Mouse (Mus musculus): ENCODE data around the gene Ccdc63.
"Not testable (repeated sequence)": the region's sequence is repeated elsewhere in the genome, so short reads cannot be mapped to it uniquely, and the experiment has no call there.

Ccdc63 gene

DNA sequence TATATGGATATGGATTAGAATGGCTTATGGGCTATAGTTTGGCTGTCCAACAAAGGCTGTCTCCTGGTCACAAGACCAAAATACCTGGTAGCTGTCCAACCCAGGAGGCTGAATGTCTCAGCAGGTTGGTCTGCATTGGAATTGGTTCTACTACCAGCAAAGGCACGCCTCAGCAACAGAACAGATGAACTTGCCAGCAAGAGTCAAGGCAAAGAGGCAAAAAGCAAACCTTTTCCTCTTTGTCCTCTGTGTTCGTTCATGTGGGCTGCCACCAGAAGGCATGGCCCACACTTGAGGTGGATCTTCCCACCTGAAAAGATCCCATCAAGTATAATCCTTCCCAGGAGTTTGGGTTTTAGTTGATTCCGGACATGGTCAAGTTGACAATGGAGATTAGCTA lies at the start of gene Ccdc63:
TSS of gene Ccdc63 (minus strand) at position 101 of the 400 bp plus-strand sequence.
- DNase-seq: no peak

DNA sequence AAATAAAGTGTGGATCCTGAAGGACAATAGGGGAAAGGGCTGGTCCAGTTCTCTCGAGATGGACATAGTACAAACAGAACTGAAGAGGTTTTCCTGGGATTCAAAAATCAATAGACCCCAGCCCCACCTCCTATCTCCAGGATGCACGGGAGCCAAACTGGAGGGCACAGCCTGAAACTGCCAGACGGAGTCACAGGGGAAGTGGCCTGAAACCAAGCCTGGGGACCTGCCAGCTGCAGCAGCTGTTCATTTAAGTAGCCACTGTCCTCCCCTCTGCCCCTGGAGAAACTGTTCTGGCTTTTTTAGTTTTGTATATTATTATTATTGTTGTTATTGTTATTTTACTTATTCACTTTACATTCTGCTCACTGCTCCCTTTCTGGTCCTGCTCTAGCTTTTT lies 48.5 kb upstream of the Ccdc63 start:
- DNase-seq: no peak

DNA sequence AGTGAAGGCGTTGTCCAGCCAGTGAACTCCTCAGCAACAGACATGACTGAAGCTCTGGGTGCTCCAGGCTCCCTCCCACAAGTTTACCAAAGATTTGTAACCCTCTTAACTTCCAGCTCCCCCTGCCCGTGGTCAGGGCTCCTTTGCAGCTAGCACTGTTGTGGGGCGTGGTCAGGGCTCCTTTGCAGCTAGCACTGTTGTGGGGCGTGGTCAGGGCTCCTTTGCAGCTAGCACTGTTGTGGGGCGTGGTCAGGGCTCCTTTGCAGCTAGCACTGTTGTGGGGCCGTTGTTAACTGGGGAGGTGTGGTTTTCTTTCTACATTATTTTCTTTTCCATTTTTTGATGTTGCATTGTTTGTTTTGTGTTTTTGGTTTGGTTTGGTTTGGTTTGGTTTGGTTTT lies 44.2 kb upstream of the Ccdc63 start:
- DNase-seq: not testable (repeated sequence)

DNA sequence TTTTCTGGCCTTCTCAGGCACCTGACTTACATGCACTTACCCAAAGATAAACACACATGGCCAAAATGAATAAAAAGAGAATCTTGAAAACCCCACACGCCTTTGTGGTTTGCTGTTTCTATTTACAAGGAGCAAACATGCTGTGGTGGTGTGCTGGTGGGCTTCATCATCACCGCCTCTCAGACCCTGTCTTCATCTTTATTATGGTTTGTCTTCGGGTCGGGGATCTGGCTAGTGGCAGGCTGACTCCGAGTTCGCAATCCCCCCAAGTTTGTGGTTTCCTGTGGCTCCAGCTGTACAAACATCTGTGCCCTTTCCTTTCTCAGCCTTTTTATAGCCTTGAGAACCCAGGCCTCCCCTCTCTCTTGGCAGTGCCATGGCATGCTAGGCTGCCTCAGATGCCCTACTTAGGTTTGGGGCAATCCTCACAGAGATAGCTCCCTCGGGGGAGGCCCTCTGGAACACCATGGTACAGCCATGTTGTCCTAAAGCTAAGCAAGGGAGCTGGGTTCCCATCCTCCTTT lies 43.7 kb upstream of the Ccdc63 start:
- DNase-seq: no peak

DNA sequence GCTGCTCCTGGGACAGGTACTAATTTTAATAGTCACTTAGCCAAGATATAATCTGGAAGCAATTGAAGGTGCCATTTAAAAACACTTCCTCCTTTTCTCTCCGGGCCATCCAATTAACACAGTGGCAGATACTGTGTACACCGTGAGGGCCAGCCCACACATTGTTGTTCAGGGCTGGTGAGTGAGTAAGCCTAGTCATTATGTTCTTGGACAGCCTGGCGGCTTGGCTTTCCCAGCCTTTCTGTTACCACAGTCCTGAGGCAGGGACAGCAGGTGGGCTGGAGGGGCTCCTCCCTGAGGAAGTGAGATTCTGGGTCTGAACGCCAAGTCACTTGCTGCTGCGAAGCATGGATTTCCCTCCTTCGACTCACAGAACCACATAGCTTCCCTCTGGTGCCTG lies 39.0 kb upstream of the Ccdc63 start:
- DNase-seq: no peak

DNA sequence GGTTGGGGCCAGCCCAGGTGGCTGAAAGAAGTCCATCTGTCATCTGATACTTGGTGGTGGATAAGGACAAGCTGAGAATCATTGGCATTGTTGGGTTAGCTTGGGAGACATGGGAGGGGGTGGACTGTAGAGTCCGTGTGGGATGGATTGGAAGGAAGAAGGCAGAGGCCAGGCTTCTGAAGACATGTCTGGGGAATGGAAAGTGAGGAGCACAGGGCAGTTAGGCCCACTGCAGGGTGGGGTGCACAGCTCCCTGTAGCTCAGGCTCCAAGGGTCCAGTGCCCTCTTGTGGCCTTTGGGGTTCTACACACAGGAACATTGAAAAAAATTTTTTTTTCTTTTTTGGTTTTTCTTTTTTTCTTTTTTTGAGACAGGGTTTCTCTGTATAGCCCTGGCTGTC lies 35.8 kb upstream of the Ccdc63 start:
- DNase-seq: peak; percentile 65 to 68

DNA sequence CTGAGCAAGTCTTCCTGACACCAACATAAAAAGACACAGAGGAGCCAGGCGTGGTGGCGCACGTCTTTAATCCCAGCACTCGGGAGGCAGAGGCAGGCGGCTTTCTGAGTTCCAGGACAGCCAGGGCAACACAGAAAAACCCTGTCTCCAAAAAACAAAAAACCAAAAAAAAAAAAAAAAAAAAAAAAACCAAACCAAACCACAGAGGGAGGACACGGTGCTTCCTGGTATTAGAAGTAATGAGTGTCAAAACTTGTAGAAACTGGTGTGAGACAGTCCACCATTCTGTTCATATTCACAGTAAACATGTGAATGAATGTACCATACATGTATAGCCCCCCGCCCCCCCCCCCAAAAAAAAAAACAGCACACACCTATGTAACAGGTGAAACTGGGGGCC lies 35.3 kb upstream of the Ccdc63 start:
- DNase-seq: no peak

DNA sequence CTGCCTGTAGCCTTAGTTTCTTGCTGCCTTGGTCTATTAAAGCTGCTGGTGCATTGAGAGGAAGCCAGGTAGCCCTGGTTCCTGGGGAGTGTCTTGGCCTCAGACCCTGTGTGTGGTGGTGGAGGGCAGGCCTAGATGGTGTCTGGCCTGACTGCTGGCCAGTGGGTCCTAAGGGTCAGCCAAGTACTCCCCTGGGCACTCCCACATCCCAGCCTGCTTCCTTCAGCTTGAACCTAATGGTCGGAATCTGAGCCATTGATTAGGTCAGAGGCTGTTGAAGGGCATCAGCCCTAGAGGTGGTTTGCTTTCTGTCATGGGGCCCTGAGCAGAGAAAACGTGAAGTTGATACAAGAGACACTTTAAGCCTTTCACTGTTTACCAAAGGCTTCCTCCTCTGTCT lies 34.8 kb upstream of the Ccdc63 start:
- no peak for DNase-seq

DNA sequence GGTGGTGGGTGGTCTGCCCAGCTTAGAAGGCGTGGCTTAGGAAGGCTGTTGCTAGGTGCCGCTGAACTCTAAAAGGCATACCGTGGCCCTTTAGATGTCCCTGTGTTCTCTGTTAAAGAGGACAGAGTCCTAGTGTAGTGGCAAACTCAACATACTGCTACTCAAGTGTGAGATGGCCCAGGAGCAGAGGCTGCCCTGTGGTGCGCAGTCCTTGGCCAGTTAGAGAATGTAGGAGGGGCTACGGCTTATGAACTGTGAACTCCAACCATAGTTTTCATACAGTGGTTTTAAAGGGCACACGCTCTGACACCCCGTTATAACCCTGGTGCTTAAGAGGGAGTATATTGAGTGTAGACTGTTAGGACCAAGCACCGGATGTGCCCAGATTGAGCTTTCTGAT lies 30.4 kb upstream of the Ccdc63 start:
- no peak for DNase-seq

DNA sequence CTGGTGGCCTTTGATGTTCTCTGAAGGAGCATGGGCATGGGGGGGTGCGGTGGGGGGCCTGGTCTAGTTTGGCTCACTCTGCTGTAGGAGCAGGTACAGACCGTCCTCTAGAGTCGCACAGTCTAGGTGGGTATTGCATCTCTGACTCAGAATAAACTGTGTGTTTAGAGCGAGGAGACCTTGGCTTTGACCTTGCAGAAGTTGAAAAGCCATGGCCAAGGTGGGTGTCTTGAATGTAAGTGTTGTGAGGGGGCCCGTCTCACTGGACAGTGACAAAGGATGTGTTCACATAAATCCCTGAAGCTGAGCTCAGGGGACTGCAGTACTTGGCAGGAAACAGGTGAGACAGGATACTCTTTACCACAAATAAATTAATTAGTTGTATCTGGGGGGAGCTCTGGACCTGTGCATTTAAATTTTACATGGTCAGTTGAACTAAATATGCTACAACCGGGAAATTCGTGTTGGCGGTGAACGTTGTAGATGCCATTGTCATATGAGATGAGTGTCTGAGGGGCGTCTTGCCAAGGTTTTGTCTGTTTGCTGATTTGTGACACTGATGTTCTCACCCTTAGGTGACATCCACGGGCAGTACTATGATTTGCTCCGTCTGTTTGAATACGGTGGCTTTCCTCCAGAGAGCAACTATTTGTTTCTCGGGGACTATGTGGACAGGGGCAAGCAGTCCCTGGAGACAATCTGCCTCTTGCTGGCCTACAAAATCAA lies 27.9 kb upstream of the Ccdc63 start:
- peak in 1 of 2 experiments; percentile 23 for DNase-seq

DNA sequence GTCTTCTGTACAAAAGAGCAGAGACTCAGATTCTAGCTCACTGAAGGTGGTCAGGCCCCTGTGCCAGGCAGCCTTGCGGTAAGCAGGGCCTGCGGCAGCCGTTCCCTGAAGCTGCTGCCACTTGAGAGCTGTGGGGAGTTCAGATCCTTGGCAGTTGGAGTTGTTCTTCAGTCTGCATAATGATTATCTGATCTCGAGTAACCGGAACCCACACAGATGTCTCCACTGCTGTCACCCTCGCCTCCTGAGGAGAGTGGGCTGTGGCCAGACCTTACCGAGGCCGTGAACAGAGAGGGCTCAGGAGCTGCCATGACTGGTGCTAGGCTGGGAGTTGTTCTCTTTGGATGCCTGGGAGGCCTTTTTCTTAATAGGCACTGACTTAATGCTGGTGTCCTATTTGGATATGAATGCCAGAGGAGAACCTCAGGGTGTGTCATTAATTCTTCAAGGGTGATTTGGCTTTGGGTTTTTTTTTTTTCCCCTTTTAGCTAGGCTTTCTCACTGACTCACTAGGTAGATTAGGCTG lies 26.1 kb upstream of the Ccdc63 start:
- peak; percentile 36 to 46 for DNase-seq

DNA sequence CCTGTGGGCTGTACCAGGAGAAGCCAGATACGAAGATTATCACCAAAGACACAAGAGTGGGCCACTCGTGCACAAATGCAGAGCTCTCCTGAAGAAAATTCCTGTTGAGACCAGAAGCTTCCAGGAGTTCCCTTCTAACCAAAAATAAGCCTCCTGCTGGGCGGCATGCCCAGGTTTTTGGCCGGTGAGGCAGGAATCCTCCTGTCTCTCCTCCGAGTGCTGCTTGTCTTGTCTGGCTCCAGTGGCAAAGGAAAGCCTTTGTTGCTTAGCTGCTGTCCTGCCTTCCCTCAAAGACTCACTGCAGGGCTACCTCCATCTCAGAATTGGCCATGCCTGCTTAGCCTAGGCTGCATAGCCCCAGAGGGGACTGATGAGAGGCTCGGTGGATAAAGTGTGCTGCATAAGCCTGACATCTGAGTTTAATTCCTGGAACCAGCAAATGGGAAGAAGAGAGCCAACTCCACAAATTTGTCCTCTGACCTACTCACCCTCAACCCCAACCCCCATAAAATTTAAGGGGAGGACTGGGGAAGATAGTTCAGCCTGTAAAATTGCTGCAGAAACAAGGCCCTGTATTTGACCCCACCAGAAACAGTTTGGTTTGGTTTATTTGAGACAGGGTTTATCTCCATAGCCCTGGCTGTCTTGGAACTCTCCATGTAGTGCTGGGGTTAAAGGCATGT lies 24.8 kb upstream of the Ccdc63 start:
- DNase-seq: peak; percentile 78 to 81

DNA sequence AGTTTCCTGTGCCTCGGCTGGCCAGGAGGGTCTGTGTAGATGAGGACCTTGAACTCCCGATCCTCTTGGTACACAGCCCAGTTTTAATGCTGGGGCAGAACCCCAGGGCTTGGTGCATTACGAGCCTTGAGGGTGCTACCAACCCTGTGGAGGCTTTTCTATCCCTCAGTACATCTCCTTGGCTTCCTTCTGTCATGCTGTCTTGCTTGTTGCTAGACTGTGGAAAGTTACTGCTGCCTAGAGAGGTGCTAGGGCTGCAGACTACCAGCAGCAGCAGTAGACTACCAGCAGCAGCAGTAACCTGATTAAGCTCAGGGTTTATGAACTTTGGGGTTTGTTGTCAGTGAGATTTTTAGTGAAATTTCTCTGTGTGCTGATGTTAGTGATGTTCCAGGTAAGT lies 23.4 kb upstream of the Ccdc63 start:
- no peak for DNase-seq

DNA sequence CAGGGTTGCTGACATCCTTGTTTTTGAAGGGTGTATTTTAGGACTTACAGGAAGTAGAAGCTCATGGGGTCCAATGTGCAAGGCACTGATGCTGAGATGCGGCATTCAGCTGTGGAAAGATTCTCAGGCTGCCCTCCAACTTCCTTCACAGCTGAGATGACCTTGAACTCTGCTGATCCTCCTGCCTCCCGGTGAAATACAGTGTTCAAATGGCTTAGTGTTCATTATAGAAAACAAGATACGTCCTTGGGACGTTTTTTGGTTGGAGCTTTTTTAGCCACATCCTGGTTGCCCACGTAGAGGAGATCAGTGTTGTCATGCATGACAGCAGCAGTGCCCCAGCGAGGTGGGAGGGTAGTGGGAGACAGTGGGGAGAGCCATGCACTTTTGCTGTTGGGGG lies 22.6 kb upstream of the Ccdc63 start:
- no peak for DNase-seq

DNA sequence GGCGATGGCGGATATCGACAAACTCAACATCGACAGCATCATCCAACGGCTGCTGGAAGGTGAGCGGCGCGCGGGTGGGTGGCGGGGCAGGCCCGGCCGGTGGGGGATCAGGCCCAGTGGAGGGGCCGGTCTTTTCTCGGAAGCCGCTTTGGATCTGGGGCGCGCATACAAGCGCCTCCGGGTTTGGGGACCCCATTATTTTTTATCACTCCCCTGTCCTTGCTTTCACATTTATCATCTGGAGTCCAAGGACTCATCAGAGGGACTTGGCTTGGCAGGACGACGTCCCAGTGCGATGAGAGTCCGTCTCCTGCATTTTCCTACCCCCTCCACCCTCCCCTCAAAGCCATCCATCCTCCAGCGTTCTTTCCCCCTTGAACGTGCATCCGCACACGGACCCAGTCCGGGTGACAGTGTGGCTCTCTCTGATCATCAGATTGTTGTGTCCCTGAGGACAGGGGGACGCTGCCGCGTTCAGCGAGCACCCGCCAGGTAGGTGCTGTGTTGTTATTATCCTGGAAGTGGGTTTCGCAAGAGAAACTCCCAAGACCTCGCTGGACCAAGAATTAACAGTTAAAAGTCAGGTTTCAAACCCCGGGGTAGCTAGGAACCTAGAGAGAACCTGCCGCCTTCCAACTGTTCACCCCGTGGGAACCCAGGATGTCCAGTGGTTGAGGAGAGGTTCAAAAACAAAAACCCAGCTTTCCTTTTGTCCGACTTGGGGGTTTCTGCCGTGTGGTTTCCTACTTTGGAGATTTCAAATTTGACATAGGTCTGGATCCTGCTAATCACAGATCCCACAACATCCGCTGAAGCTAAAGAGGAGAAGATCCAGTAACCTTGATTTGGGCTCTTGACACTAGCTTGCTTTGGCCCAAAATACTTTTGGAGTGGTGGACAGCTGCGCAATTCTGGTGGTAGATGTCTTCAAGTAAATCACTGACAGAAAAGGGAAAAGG lies 18.2 kb upstream of the Ccdc63 start:
- DNase-seq: peak in 1 of 2 experiments; percentile 52

DNA sequence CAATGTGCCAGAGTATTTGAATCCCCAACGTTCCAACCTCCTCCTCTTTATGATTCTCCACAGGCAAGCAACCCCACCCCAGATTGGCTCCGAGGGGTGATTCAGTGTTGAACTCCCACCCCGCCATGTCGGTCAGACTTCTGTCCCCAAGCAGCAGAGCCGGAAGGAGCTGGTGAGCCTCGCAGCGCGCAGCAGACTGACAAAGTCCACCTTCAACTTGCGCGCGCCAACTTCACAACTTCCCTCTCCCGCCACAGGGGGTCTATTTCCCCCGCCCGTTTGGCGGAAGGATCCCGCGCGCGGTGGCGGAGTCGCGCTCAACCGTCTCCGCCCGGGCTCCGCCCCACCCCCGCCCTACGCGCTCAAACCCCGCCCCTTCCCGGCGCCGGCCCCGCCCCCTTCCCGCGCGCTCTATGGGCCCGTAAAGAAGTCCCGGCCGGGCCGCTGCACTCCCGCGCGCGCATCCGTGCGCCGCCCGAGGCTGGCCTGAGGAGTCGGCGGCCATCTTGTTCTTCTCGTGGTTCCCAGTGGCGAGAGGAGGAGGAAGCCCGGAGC lies 17.3 kb upstream of the Ccdc63 start, which contains the start of gene Ppp1cc:
TSS of gene Ppp1cc (plus strand) at position 452 of the 555 bp plus-strand sequence.
- peak; percentile 89 to 92 for DNase-seq

DNA sequence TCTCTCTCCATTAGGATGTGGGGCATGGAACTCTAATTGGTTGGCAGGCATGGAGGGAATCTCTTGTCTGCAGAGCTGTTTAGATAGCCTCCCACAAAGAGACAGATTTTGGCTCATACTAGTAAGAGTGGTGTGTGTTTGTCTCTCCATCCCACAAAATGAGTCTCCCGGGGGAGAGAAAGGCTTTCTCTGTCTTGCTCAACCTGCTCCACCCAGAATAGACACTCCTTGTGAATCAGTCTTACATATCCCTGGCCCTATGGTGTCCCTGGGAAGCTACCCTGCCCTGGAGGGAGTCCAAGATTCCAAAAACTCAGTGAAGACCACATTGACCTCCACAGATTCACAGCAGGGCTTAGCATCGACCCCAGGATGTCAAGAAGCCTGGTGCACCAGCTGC lies 15.9 kb upstream of the Ccdc63 start:
- DNase-seq: no peak

DNA sequence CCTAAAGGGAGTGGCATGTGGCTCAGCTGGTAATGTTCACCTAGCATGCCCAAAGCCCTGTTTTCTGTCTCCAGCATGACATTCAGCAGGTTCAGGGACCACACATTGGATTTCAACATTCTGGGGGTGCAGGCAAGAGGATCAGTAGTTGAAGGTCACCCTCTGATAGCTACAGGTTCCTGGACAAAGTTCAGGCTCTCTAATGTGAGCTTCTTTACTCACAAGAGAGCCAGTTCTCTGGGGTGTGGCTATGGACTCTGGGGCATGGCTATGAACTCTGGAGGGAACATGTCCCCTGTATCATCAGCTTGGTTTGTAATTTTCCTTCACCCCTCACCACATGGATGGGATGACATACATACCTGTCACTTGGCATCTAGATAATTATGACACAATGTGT lies 15.0 kb upstream of the Ccdc63 start:
- no peak for DNase-seq

DNA sequence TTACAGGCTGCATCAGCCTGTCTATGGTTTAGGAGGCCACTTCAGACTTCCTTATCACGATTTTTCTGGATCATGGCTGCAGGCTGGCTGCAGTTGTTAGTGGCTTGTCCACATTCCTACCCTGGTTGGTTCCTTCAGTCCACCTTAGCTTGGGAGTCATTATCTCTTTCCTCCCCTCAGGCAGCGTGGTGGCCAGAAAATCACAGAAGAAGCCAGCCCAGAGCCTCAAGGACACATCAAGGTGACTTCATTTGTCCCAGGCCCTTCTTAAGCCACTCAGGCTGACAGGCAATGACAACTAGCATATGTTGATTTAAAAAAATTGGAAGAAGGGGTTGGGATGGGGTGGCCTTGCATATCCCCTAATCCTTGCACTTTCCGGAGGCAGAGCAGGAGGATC lies 14.2 kb upstream of the Ccdc63 start:
- DNase-seq: no peak

DNA sequence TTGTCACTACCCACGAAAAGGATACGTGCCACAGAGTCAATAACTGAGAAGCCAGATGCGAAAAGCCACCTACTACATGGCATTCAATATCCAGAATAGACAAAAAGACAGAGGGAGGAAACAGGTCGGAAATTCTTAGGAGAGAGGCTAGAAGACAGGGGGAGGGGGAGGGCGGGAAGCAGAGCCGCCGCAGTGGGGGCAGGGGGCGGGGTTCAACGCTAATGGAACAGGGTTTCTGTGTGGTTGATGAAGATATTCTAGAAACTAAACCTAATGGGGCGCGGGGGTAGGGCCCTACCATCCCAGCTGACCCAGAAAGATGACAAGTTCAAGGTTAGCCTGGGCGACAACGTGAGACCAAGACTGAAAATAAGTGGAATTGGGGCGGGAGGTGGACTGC lies 13.4 kb upstream of the Ccdc63 start:
- DNase-seq: no peak

DNA sequence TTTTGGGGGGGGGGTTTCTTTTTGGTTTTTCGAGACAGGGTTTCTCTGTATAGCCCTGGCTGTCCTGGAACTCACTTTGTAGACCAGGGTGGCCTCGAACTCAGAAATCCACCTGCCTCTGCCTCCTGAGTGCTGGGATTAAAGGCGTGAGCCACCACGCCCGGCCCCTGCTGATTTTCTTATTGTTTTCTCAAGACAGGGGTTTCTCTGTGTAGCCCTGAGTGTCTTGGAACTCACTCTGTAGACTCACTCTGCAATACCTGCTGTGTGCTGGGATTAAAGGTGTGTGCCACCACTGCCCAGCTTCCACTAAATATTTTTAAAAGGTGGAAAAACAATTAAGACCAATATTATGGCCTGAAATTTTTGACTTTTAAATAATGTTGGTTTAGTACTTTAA lies 11.9 kb upstream of the Ccdc63 start:
- not testable (repeated sequence) for DNase-seq

DNA sequence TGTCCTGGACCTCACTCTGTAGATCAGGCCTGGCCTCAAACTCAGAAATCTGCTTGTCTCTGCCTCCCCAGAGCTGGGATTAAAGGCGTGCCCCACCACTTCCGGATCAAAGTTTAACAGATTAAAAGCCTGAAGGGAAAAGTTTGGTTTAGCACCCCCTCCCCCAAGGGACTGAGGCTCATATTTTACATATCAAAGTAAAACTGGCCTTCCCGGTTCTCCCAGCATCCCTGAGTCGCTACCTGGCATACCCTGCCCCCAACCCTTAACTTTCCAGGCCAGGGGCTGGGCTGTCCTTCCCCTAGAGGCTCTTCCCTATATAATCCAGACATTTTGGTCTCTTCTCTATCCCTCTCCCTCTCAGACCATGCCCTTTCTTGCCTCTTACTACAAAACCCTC lies 8.6 kb upstream of the Ccdc63 start:
- no peak for DNase-seq

DNA sequence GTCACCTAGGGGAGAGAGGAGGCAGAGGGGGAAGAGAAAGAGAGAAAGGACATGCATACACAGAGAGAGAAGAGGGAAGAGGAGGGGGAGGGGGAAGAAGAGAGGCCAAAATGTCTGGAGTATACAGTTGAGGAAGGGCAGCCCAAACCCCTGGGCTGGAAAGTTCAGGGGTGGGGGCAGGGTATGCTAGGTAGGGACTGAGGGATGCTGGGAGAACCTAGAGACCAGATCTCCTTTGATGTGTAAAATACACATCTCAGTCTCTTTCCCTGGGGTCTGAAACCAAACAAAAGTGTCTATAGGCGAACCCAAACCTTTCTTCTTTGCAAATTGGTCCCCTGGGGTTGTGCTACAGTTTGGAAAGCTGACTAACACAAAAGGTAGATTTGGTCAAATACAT lies 7.5 kb upstream of the Ccdc63 start:
- DNase-seq: no peak

Data from cerebellum, adult 18-20 months (tissue).